Mouse (Mus musculus) liver, postnatal 0 days (tissue): ENCODE data around the gene Slc39a3.

Experiments
- CTCF ChIP-seq: sonication (generic); IDR thresholded peaks from 2 replicates; pipeline ENCODE4 v1.5.1; 2016; ENCODE audit warnings: antibody characterized with exemption, low read depth
- EP300 ChIP-seq: IDR thresholded peaks from 2 replicates; pipeline ENCODE4 v1.6.1; 2016; ENCODE audit warnings: antibody characterized with exemption, low read depth, mild to moderate bottlenecking

DNA sequence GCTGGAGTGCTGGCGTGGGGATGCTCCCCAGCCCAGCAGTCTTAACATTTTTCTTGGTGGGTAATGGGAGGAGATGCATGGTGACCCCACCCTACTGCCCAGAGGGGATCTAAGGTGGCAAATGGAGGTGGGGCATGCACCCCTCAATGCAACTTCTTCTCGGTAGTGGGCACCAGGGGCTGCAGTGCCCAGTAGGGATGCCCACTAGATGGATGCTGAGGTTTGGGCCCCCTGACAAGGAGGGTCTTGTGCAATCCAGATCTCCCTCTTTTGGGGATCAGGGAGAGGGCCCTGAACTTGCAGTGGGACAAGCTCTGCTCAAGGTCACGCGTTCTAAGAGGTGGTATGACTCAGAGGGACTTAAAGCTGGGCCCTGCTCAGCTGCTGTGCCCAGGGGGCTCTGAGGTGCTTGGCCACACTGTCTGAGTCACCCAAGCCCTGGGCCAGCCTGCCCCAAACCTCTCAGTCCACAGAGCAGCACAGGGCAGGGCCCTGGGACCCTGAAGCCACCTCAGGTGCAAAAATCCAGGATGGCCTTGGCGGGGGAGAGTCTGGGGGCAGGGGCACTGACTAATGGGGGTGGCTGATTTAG is 12.8 kb downstream of the Slc39a3 start:
- TF ChIP-seq EP300 = no peak
- no peak for TF ChIP-seq CTCF
